Comparison of ENCODE assay signal across 10 mouse cellular contexts in the genomic region with DNA sequence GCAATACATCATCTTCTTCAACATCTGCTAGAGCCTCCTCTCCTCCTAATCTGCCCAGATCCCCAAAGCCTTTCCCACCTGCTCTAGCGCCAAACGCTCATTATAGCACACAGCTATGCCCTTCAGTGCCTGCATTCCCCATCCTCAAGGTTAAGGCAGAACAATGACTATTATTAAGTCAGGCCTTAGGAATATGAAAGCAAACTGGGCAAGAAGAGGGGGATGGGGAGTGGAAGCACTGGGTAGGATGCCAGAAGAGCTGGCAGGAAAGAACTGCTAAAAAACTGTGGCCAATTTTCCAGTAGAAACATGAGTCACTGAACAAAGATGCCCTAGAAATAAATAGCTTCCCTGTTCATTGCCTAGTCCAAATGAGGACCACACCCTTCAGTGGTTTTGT.
DNase-seq lines count a peak whose midpoint lies in the region; ATAC-seq and TF ChIP-seq lines count a peak whose summit lies in the region.
"Had no signal": no experiment of that assay in that cellular context is flagged by ENCODE, and none has a peak within 500 bp of the region (broad histone marks: within the 10 kb centered on the region; RNA-seq: fewer than 3 reads in every experiment).

No protein-coding gene starts in this region.

- no peaks in the 10 kb centered on the region for H3K36me3 ChIP-seq in kidney, embryonic 16.5 days (ENCODE audit: insufficient read depth, low read length)
- H3K36me3 ChIP-seq: hindbrain, embryonic 15.5 days had no signal

- peaks cover 6% of the 10 kb centered on the region; the same call in 1 of the 2 replicates for H3K4me1 ChIP-seq in cerebellum, adult 2 months (ENCODE audit: control insufficient read depth, insufficient read depth, low read length)
- no peaks in the 10 kb centered on the region for H3K4me1 ChIP-seq in kidney, embryonic 16.5 days (ENCODE audit: insufficient read depth, low read length)
- H3K4me1 ChIP-seq: hindbrain, embryonic 15.5 days had no signal

- no peak overlapping the region for H3K4me2 ChIP-seq in kidney, embryonic 16.5 days (replicated peaks; ENCODE audit: low read depth, low read length)
- H3K4me2 ChIP-seq: hindbrain, embryonic 15.5 days had no signal

- ATAC-seq in kidney, embryonic 16.5 days (ENCODE audit: low FRiP score, low TSS enrichment), result no peak

- 24% methylated on average over 2 of the region's 2 CpGs for WGBS in cerebellum, adult 2 months
- WGBS in kidney, embryonic 16.5 days, result 77% methylated on average over 2 of the region's 2 CpGs

- no peaks in the 10 kb centered on the region for H3K9me3 ChIP-seq in kidney, embryonic 16.5 days (ENCODE audit: low read length)
- H3K9me3 ChIP-seq: hindbrain, embryonic 15.5 days had no signal

- no peak for TF ChIP-seq CTCF in cerebellum, adult 2 months (IDR thresholded peaks at IDR 0.05; ENCODE audit: borderline replicate concordance, insufficient read depth, low read depth, low read length)

- TF ChIP-seq POLR2A in cerebellum, adult 2 months (IDR thresholded peaks at IDR 0.05; ENCODE audit: borderline replicate concordance, insufficient read depth, low read length), result no peak

- peak; percentile 17 to 42 for DNase-seq in cerebellum, adult 2 months
- DNase-seq in cerebellum, adult 11 months, result no peak
- DNase-seq in kidney, adult 8-10 months, result peak; percentile 9 to 10
- peak; percentile 82 for DNase-seq in fibroblast of lung, adult 2 months (ENCODE audit: low read depth)
- DNase-seq in layer of hippocampus, postnatal 36 days, result peak; percentile 7 to 11
- DNase-seq in thymus, postnatal 10 days (ENCODE audit: low spot score in 2 of 2), result no peak
- DNase-seq in embryo, embryonic 10 days (ENCODE audit: low spot score), result no peak

- no peaks in the 10 kb centered on the region for H3K27me3 ChIP-seq in cerebellum, adult 2 months (ENCODE audit: control insufficient read depth, insufficient read depth, low read length)
- H3K27me3 ChIP-seq in kidney, embryonic 16.5 days (ENCODE audit: insufficient read depth, low read length), result no peaks in the 10 kb centered on the region
- H3K27me3 ChIP-seq: CH12.LX; hindbrain, embryonic 15.5 days had no signal

- no peak overlapping the region for H3K4me3 ChIP-seq in cerebellum, adult 2 months (replicated peaks; ENCODE audit: insufficient read depth, low read depth, low read length)
- H3K4me3 ChIP-seq in kidney, embryonic 16.5 days (ENCODE audit: low read length), result no peak overlapping the region
- H3K4me3 ChIP-seq: hindbrain, embryonic 15.5 days had no signal

- no peak overlapping the region for H3K27ac ChIP-seq in cerebellum, adult 2 months (ENCODE audit: insufficient read depth, low read length)
- H3K27ac ChIP-seq in kidney, embryonic 16.5 days (ENCODE audit: low read length), result no peak overlapping the region
- H3K27ac ChIP-seq: hindbrain, embryonic 15.5 days had no signal

- no peak overlapping the region for H3K9ac ChIP-seq in kidney, embryonic 16.5 days (replicated peaks; ENCODE audit: low read length)
- H3K9ac ChIP-seq: hindbrain, embryonic 15.5 days had no signal

Comparison
In these comparisons a context has a peak if more than half of its experiments do, and no peak if none do; other contexts are left out.
1. DNase-seq: peak in cerebellum, adult 2 months (2 of 2), kidney, adult 8-10 months (2 of 2), fibroblast of lung, adult 2 months (single experiment) and layer of hippocampus, postnatal 36 days (2 of 2); none in cerebellum, adult 11 months (single experiment), thymus, postnatal 10 days (0 of 2) and embryo, embryonic 10 days (single experiment).